Mouse (Mus musculus) MN1 (cell line): ENCODE results near the gene Lef1.

Experiments used
- DNase-seq: peaks from one replicate; pipeline ENCODE4 v3.0.0-alpha.2; 2016; ENCODE audit warnings: low spot score

Gene Lef1

DNA sequence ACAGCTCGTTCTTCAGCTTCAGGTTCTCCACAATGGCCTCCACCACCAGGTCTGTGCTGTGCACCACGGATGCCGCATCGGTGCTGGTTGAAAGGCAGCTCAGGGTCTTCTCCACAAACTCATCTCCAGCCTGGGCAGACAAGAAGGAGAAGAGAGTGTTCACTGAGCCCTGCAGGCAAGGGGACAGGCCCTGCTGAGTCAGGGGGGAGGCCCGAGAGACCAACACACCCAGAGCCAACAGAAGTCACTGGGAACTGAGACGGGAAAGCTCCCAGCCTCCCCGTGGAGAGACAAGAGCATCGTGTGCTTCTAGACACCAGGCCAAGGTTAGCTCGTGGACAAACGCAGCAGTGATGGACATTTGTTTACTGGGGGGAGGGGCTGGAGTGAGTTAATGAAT is 138.2 kb downstream of the Lef1 start:
- DNase-seq, result no peak

GRCm38 (mm10) chr3:131250283-131250682 is 140.0 kb downstream of the Lef1 start:
- no peak for DNase-seq

GRCm38 (mm10) chr3:131250978-131251377 is 140.7 kb downstream of the Lef1 start:
- DNase-seq, result no peak

DNA sequence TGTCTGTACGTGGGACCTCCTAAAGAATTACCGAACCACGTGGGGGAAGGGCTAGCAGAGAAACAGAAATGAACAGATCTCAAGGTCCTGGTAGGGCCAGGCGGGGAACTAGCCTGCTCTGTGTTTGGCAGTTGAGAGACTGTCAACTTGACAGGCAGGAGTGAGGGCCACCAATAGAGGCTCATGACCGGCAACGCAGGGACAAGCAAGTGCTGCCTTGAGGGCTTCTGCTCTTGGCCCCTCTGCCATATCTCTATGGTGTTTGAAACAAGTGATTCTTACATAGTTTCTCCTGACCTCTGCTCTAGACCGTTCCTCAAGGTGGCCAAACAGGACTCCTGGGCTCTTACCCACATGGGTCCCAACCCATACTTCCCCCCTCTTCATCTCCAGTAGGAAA is 141.3 kb downstream of the Lef1 start:
- no peak for DNase-seq

DNA sequence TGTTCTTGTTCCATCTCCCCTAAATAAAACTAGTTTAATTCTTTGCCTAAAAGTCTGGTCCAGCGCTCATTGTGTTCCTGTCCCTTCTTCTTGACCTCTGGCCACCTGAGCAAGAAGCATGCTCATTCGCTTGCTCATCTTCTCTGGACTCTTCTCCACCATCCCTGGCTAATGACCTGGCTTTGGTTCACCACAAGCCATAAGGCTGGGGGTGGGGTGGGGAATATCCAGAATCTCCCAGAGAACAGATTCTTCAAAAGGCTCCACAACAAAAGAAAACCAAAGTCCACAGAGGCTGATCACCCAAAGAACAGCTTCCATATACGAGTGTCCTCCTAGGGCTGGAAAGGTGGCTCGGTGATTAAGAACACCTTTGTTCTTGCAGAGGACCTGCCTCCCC is 144.7 kb downstream of the Lef1 start:
- no peak for DNase-seq

DNA sequence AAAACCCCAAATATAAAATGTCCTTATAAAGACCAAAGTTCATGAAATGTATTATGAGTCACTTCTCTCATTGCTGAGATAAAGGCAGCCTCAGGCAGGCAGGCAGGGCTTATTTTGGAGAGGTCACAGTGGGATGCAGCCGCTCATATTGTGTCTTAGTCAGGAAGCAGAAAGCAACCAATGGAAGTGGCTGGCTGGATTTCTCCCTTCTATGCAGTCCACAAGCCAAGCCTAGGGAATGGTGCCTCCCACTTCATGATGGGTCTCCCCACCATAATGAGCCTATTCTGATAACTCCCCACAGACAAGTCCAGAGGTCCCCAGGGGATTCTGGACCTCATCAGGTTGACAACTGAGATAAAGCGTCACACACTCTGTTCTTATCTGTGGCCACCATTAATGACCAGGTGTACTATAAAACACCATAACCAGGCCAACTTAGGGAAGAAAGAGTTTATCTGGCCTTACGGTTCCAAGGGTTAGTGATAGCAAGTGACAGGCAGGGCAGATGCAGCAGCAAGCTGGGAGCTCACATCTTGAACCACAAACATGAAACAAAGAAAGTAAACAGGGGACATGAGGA is 145.2 kb downstream of the Lef1 start:
- no peak for DNase-seq

DNA sequence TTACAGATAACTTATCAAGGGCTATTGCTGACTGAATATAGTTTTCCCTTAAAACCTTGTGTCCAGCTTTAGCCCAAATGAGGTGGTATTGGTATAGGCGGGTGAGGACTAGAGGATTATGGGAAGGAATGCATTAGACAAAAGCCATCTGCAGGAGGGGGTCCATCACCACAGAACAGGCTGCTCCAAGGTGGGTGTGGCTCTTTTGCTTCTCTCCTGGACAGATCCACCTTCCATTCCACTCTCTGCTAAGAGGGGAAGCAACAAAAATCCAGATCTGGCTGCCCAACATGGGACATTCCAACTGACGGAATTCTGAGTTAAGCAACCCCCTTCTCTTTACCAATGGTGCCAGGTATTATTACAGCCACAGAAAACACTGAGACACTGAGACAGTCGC is 148.7 kb downstream of the Lef1 start:
- DNase-seq, result no peak

- DNase-seq, result no peak
These were observed 149.2 kb downstream of the Lef1 start for GRCm38 (mm10) chr3:131259392-131259965.

DNA sequence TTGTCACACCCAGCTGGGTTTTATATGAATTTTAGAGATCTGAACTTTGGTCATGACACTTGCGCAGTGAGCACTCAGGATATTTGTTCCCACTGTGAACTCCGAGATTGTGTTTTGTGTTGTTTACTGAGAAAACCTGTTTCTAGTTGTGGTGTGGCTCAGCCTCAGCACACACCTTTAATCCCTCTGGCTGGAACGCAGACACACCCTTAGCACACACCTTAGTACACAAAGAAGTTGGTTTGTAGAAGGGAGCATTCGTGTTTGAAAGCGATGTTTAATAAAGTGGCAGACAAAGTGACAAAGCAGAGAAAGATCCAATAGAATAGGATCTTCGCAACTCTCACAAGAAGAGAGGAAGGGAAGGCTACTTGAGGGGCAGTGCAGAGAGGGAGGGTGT is 150.1 kb downstream of the Lef1 start:
- DNase-seq, result no peak

- no peak for DNase-seq
These were observed 153.7 kb downstream of the Lef1 start for GRCm38 (mm10) chr3:131263766-131264486.

- DNase-seq, result no peak
These were observed 155.2 kb downstream of the Lef1 start for GRCm38 (mm10) chr3:131265516-131265915.

GRCm38 (mm10) chr3:131266366-131267050 is 156.2 kb downstream of the Lef1 start:
- DNase-seq, result no peak

GRCm38 (mm10) chr3:131270381-131270780 is 160.1 kb downstream of the Lef1 start:
- DNase-seq, result no peak

DNA sequence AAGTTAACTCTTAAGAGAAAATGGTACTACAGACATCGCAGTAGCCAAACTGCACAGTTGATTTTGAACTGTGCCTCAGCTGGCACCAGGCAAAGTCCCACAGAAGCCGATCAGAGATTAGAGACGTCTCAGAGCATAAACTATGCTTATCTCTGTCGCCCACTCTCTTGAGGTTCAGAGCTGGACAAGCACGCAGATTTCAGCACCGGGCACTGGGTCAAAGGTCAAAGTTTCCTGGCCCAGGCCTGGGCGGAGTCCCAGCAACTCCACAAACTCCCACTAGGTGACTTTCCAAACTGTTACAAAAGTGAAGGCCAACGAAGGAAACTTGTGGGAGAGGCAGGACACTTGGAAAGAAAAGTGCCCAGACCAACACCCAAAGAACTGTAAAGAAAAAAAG is 160.9 kb downstream of the Lef1 start:
- DNase-seq, result peak; percentile 34

DNA sequence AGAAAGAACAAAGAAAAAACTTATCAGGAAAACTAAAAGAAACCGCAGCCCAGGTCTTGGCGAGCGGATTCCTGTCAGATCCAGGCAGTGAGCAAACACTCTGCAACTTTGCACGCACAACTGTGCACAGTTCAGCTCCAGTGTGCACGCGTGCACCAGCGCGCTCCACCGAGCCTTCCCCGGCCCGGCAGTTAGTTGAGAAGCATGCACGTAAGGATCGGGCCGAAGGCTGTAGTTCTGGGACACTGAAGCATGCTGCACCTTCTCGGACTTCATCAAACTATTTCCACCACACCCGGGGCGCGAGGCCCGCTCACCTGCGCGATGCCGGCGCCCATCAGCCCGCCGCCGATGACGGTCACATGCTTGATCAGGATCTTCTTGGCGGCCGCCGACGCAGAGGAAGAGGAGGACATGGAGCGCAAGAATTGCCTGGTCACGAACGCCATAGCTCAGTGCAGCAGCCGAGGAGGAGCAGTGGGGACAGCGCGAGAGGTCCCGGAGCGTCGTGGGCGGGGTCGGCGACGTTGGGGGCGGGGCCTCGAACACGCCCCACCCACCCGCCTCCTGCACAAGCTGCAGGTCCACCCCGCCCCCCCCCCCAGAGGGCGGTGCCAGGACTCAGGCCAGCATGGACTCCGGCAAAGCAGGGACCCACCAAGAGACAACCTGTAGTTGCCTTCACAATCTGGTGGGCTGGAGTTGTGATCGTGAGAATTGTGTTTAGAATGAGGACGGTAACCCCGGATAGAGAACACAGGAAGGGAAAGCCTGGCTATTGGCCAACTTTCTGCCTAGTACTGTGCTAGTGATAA is 161.5 kb downstream of the Lef1 start, which contains the start of gene Hadh:
Gene Hadh (minus strand): TSS at position 543 of the 815 bp plus-strand sequence.
- DNase-seq, result peak; percentile 84

DNA sequence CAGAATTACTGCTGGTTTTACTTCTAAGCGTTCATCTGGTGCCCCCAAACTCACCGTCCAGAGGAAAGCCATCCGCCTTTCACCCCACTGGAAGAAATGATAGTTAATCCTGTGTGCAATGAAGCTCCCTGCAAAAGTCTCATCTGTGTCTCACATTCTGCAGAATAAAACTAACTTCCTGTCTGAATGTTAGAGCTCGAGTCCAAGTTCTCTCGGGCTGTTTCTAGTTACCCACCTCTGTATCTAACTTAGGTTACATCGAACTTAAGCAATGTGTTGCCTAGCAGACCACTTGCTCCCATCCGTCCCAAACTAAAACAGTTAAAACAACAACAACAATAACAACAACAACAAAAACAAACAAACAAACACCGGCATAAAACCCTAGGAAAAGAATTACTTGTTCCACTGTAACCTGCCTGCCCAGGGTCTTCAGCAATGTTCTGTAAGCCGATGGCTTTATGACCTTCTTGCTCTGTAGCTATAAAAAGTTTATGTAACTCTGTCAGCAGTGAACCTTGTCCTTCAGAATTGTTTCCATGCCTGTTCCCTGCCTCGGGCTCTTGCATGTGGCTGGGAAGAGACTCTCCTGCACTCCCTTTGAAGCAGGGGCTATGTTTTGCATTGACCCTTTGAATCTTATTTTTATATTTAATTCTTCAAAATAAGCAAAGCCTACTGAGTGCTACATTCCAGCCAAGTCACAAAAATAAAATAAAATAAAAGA is 162.3 kb downstream of the Lef1 start:
- DNase-seq, result no peak
